Mouse (Mus musculus): ENCODE data around the gene Eif2d. TPM values are rescaled to one million over a fixed set of nuclear protein-coding genes. Genes with fewer than 3 reads are reported as not detected.

Gene Eif2d
- 50.7 and 54.1 TPM in 2 replicates for polyA plus RNA-seq (2016; fragmentation: Nextera tagmentation; extraction: Ambion mirVana)

- Histone ChIP-seq H3K9ac (peak within 1 kb of the TSS; percentile 68), H3K4me3 (peak within 1 kb of the TSS; percentile 71), H3K4me2 (replicated peaks) (peak within 1 kb of the TSS; percentile 86), H3K9me3 (no peaks in the 10 kb centered on the region), H3K27ac (no peak within 1 kb of the TSS), H3K4me1 (peaks cover 8% of the 10 kb centered on the region), H3K27me3 (replicated peaks) (no peaks in the 10 kb centered on the region; the same call in 1 of the 2 replicates), H3K36me3 (peaks cover 2% of the 10 kb centered on the region; the same call in 1 of the 2 replicates)
- under 1% methylated on average over 27 of the region's 27 CpGs for WGBS
- ATAC-seq (ENCODE audit: low FRiP score, low read depth) = peak; percentile 96
These were observed at the start of gene Eif2d for GRCm38 (mm10) chr1:131153018-131153629. TSS of gene Eif2d (plus strand) at chr1:131153181.

DNA sequence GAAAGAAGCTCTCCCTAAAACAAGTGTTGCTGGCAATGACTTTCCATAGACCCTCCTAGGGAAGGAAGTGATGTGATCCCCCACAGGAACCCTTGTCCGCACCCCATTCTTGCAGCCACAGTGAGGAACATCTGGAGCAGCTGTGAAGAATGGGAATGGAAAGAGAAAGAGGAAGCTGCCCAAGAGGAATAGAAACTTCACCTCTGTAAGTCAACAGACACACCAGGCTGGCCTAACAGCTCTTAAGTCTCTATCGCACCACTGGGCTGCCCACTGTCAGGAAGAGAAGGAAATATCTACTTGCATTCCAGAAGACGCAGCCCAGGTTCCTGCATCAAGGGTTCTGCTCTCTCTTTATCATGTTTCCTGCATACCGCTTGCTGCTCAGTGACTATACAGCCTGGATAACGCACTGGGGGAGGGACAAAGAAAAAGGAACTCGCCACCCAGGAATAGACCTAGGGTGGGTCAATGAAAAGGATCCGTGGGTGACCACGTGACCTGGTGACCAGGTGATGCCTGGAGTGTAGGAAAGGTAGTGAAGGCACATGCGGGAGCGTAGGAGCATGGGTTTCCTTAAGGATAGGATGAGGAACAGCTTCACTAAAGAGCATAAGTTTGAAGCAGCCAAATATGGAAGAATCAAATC lies 49.1 kb upstream of the Eif2d start:
- Histone ChIP-seq H3K4me1 (no peaks in the 10 kb centered on the region), H3K9ac (no peak overlapping the region), H3K27me3 (replicated peaks) (0 out of 2 replicates have a peak, but pooled peaks cover 3% of the 10 kb centered on the region), H3K4me3 (no peak overlapping the region), H3K9me3 (no peaks in the 10 kb centered on the region), H3K4me2 (replicated peaks) (no peak overlapping the region), H3K27ac (no peak overlapping the region), H3K36me3 (no peaks in the 10 kb centered on the region)
- ATAC-seq (ENCODE audit: low FRiP score, low read depth) = no peak
- WGBS = 83% methylated on average over 10 of the region's 10 CpGs

- H3K9ac ChIP-seq = no peak overlapping the region
- WGBS = 68% methylated on average over 10 of the region's 10 CpGs
- ATAC-seq (ENCODE audit: low FRiP score, low read depth) = no peak
- no peaks in the 10 kb centered on the region for H3K36me3 ChIP-seq
- H3K4me3 ChIP-seq = no peak overlapping the region
- no peaks in the 10 kb centered on the region for H3K4me1 ChIP-seq
- H3K27me3 ChIP-seq (replicated peaks) = 0 out of 2 replicates have a peak, but pooled peaks cover 3% of the 10 kb centered on the region
- H3K4me2 ChIP-seq (replicated peaks) = no peak overlapping the region
- H3K9me3 ChIP-seq = no peaks in the 10 kb centered on the region
- H3K27ac ChIP-seq = no peak overlapping the region
These were observed 45.2 kb upstream of the Eif2d start for GRCm38 (mm10) chr1:131107575-131108308.

DNA sequence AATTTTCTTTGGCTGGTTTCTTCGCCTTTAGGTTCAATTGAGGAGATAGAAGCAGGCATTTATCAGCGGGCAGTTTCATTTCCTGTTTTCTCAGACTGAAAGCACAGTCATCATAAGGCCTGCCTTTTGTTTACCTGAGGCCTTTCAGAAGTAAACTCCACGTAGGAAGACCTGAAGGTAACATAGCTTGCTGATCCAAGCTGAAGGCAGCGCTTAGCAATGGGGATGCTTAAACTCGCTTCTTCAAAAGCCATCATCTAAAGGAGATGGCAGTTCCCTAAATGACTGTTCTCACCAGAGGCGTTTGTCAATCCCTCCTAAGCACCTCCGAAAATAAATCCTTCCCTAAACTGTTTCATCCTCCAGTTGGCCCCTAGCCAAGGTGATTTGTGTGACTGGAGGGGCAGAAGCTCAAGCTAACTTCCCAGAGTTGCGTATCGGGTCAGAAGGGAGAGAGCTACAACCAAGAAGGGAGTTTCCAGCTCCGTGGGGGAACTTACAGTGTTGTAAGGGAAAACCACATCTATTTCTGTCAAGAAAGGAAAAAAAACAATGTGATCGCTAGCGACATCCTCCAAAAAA lies 42.4 kb upstream of the Eif2d start:
- no peak overlapping the region for H3K4me3 ChIP-seq
- H3K4me2 ChIP-seq (replicated peaks) = no peak overlapping the region
- no peaks in the 10 kb centered on the region for H3K4me1 ChIP-seq
- no peak overlapping the region for H3K9ac ChIP-seq
- ATAC-seq (ENCODE audit: low FRiP score, low read depth) = no peak
- H3K27ac ChIP-seq = no peak overlapping the region
- WGBS = 80% methylated on average over 12 of the region's 12 CpGs
- H3K9me3 ChIP-seq = no peaks in the 10 kb centered on the region
- H3K36me3 ChIP-seq = no peaks in the 10 kb centered on the region
- no peaks in the 10 kb centered on the region for H3K27me3 ChIP-seq (replicated peaks)

DNA sequence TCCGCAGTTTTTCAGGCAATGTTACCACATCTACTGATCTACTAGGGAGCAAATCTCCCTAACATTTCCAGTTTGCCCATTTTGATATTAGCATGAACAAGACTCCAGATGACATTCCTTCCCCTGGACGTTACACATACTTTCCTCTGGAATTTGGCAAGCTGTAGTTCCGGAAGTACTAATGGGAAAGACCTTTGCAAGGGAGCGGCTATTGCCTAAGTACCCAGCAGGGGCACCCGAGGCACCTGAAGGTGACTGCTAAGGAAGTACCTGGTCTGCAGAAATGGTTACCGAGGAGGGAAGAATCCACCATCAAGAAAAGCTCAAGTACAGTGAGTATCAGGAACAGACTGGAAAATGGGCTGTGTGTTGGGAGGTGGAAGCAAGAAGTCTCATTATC lies 40.4 kb upstream of the Eif2d start:
- 44% methylated on average over 6 of the region's 6 CpGs for WGBS
- no peak overlapping the region for H3K4me2 ChIP-seq (replicated peaks)
- H3K27ac ChIP-seq = no peak overlapping the region
- no peak for ATAC-seq (ENCODE audit: low FRiP score, low read depth)
- 0 out of 2 replicates have a peak, but pooled peaks cover 4% of the 10 kb centered on the region for H3K4me1 ChIP-seq
- no peak overlapping the region for H3K4me3 ChIP-seq
- H3K36me3 ChIP-seq = no peaks in the 10 kb centered on the region
- no peak overlapping the region for H3K9ac ChIP-seq
- H3K9me3 ChIP-seq = no peaks in the 10 kb centered on the region
- no peaks in the 10 kb centered on the region for H3K27me3 ChIP-seq (replicated peaks)

GRCm38 (mm10) chr1:131115932-131116331 lies 37.0 kb upstream of the Eif2d start:
- WGBS = 17% methylated on average over 6 of the region's 6 CpGs
- ATAC-seq (ENCODE audit: low FRiP score, low read depth) = peak; percentile 59; the same call in 1 of the 2 replicates
- 0 out of 2 replicates have a peak, but pooled peaks cover 4% of the 10 kb centered on the region for H3K4me1 ChIP-seq
- H3K27me3 ChIP-seq (replicated peaks) = no peaks in the 10 kb centered on the region
- H3K9me3 ChIP-seq = no peaks in the 10 kb centered on the region
- no peak overlapping the region for H3K9ac ChIP-seq
- H3K27ac ChIP-seq = no peak overlapping the region
- H3K4me3 ChIP-seq = no peak overlapping the region
- no peaks in the 10 kb centered on the region for H3K36me3 ChIP-seq
- no peak overlapping the region for H3K4me2 ChIP-seq (replicated peaks)

- no peak overlapping the region for H3K9ac ChIP-seq
- peak overlapping the region; percentile 6 for H3K4me2 ChIP-seq (replicated peaks)
- H3K4me3 ChIP-seq = no peak overlapping the region
- no peak overlapping the region for H3K27ac ChIP-seq
- peak; percentile 53 for ATAC-seq (ENCODE audit: low FRiP score, low read depth)
- no peaks in the 10 kb centered on the region for H3K9me3 ChIP-seq
- H3K27me3 ChIP-seq (replicated peaks) = no peaks in the 10 kb centered on the region
- WGBS = 55% methylated on average over 13 of the region's 13 CpGs
- H3K36me3 ChIP-seq = no peaks in the 10 kb centered on the region
- 0 out of 2 replicates have a peak, but pooled peaks cover 4% of the 10 kb centered on the region for H3K4me1 ChIP-seq
These were observed 36.5 kb upstream of the Eif2d start for GRCm38 (mm10) chr1:131116430-131117011.

- no peak overlapping the region for H3K9ac ChIP-seq
- no peak overlapping the region for H3K4me3 ChIP-seq
- WGBS = 76% methylated on average over 10 of the region's 10 CpGs
- no peaks in the 10 kb centered on the region for H3K36me3 ChIP-seq
- ATAC-seq (ENCODE audit: low FRiP score, low read depth) = no peak
- H3K9me3 ChIP-seq = no peaks in the 10 kb centered on the region
- H3K27ac ChIP-seq = no peak overlapping the region
- H3K4me2 ChIP-seq (replicated peaks) = no peak overlapping the region
- 0 out of 2 replicates have a peak, but pooled peaks cover 4% of the 10 kb centered on the region for H3K4me1 ChIP-seq
- H3K27me3 ChIP-seq (replicated peaks) = no peaks in the 10 kb centered on the region
These were observed 34.5 kb upstream of the Eif2d start for GRCm38 (mm10) chr1:131118530-131118929.

- no peak for ATAC-seq (ENCODE audit: low FRiP score, low read depth)
These were observed 34.0 kb upstream of the Eif2d start for GRCm38 (mm10) chr1:131119026-131119425.

DNA sequence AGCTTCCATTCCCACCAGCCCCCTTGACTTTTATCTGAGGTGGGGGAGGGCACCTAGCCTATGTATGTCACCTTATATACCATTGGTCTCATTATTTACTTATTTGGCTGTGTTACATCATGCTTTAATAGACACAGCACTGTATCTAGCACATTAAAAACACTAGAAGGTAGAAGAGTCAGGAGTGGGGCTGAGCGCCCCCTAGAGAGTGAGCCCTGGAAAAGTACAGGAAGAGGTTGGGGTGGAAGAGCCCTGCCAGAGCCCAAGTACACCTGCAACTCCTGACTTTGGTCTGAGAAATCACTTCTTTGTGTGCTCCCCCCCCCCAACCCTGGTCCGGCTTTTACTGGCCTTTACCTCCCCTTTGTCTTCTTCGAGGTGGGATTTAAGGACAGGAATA lies 31.0 kb upstream of the Eif2d start:
- Histone ChIP-seq H3K4me1 (no peaks in the 10 kb centered on the region), H3K4me2 (replicated peaks) (no peak overlapping the region), H3K4me3 (no peak overlapping the region), H3K27ac (no peak overlapping the region), H3K27me3 (replicated peaks) (no peaks in the 10 kb centered on the region), H3K9ac (no peak overlapping the region), H3K36me3 (peaks cover 3% of the 10 kb centered on the region; the same call in 1 of the 2 replicates), H3K9me3 (no peaks in the 10 kb centered on the region)
- no peak for ATAC-seq (ENCODE audit: low FRiP score, low read depth)
- WGBS = 43% methylated on average over 3 of the region's 3 CpGs

More at GRCm38 (mm10) chr1:131119026-131119425, 34.0 kb upstream of the Eif2d start:
- H3K27ac ChIP-seq = no peak overlapping the region
- 0 out of 2 replicates have a peak, but pooled peaks cover 4% of the 10 kb centered on the region for H3K4me1 ChIP-seq
- no peak overlapping the region for H3K4me2 ChIP-seq (replicated peaks)
- H3K36me3 ChIP-seq = no peaks in the 10 kb centered on the region
- no peak overlapping the region for H3K9ac ChIP-seq
- H3K9me3 ChIP-seq = no peaks in the 10 kb centered on the region
- H3K27me3 ChIP-seq (replicated peaks) = no peaks in the 10 kb centered on the region
- no peak overlapping the region for H3K4me3 ChIP-seq
- 67% methylated on average over 2 of the region's 2 CpGs for WGBS

DNA sequence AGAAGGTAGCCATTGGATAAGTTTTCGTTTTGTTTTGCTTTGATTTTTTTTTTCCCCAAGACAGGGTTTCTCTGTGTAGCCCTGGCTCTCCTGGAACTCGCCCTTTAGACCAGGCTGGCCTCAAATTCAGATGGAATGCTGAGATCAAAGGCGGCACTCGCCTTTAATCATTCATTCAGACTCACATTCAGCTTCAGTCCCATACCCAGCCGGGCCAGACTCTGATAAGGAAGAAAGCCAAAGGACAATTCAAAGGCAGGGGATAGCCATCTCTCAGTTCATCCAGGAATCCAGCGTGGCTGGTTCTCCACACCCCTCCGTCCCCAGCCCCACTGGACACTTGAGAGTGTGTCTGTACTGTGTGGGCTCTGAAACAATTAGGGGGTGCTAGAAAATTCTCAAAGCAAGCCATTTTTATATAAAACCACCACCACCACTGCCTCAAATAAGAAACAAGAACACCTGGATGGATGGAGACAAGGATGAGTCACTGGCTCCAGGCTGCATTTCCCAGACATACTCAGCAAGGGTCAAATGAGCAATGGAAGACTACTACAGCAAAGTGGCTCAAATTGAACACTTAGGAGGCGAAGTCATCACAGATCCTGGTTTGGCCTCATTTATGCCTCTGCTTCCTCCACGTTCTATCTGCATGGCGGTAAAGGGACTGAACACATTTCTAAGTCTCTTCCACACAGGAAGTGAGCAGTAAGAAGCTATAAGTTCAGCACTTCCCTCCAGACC lies 29.3 kb upstream of the Eif2d start:
- H3K9ac ChIP-seq = no peak overlapping the region
- no peak overlapping the region for H3K4me3 ChIP-seq
- H3K27ac ChIP-seq = no peak overlapping the region
- no peaks in the 10 kb centered on the region for H3K27me3 ChIP-seq (replicated peaks)
- H3K4me2 ChIP-seq (replicated peaks) = no peak overlapping the region
- no peaks in the 10 kb centered on the region for H3K9me3 ChIP-seq
- H3K4me1 ChIP-seq = no peaks in the 10 kb centered on the region
- 69% methylated on average over 10 of the region's 10 CpGs for WGBS
- H3K36me3 ChIP-seq = peaks cover 16% of the 10 kb centered on the region
- ATAC-seq (ENCODE audit: low FRiP score, low read depth) = no peak

Data from neural tube, embryonic 12.5 days (tissue).